Mouse (Mus musculus) liver, embryonic 12.5 days (tissue): ENCODE data around the gene B4galnt3. TPM values are rescaled to one million over a fixed set of nuclear protein-coding genes. Genes with fewer than 3 reads are reported as not detected.
A peak's percentile ranks its signal among the peaks of the same experiment; 100 is the strongest.

ENCODE experiments used
- ATAC-seq: fragments of 200-750 bp; cut with Nextera tagmentation; 2 replicates; pipeline ENCODE4 v1.8.0; 2017; ENCODE audit warnings: moderate number of reproducible peaks, mild to moderate bottlenecking, moderate library complexity
- H3K27ac ChIP-seq: fragments of 300-500 bp; sonication (generic); 2 replicates; pipeline ENCODE4 v1.5.1; 2016; ENCODE audit warnings: mild to moderate bottlenecking
- H3K27me3 ChIP-seq: fragments of 300-500 bp; sonication (generic); replicated peaks from 2 replicates; pipeline ENCODE4 v1.6.1; 2016; ENCODE audit warnings: mild to moderate bottlenecking, moderate library complexity
- H3K36me3 ChIP-seq: fragments of 300-500 bp; sonication (generic); 2 replicates; pipeline ENCODE4 v1.6.1; 2016; ENCODE audit warnings: mild to moderate bottlenecking, moderate library complexity
- H3K4me1 ChIP-seq: fragments of 300-500 bp; sonication (generic); 2 replicates; pipeline ENCODE4 v1.6.1; 2016
- H3K4me2 ChIP-seq: fragments of 300-500 bp; sonication (generic); 2 replicates; pipeline ENCODE4 v1.6.1; 2016; ENCODE audit warnings: mild to moderate bottlenecking, moderate library complexity
- H3K4me3 ChIP-seq: fragments of 300-500 bp; sonication (generic); 2 replicates; pipeline ENCODE4 v1.5.1; 2016; ENCODE audit warnings: mild to moderate bottlenecking, moderate library complexity
- H3K9ac ChIP-seq: fragments of 300-500 bp; sonication (generic); 2 replicates; pipeline ENCODE4 v1.6.1; 2016; ENCODE audit warnings: mild to moderate bottlenecking, moderate library complexity
- H3K9me3 ChIP-seq: fragments of 300-500 bp; sonication (generic); replicated peaks from 2 replicates; pipeline ENCODE4 v1.6.1; 2016; ENCODE audit warnings: mild to moderate bottlenecking, moderate library complexity
- whole genome bisulfite sequencing: fragments of 180-500 bp; shearing (Covaris S2); methylation state at CpG from one replicate; pipeline ENCODE4 v1.1.7; 2016; ENCODE audit not compliant: insufficient replicate concordance; 5-methylcytosine and 5-hydroxymethylcytosine counted together
- polyA plus RNA-seq: library from polyadenylated mRNA; unstranded; fragments of >200 nt; fragmentation: Nextera tagmentation; extraction: Ambion mirVana; gene quantifications from 2 replicates; pipeline ENCODE4 v1.2.1, GENCODE M21; 2016

B4galnt3 gene
- polyA plus RNA-seq, 1 experiment from 2014 or later: 0.25 TPM

DNA sequence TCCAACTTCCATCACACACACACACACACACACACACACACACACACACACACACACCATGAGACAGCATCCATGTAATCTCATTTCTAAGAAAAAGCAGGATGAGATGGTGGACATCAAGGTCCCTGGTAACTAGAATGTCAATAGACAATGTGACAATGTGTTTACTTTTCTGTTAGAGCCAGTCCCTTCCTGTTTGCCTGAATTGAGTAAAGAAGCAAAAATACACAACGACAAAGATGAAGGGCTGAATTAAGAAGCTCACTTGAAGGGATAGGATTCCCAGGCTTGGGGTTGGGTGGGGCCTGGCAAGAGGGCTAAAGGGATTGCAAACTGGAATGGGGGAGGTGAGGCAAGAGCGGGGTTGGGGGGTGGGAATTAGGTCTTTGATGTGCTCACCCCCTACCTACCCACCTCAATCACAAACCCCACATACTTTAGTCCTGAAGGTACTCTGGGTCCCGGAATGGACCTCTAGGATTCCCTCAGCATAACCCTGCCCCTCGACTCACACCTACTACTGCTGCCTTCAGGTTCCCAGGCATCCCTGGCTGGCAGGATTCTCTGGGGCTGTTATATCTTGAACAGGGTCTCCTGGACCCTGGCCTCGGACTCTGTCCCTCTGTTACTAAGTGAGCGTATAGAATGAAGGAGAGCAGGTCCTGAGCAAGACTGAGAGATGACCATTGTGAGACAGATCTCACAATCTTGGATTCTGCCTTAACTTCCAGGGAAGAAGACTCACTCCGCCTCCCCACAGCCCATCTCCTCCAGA lies 102.8 kb downstream of the B4galnt3 start:
- WGBS: 64% methylated on average over 7 of the region's 7 CpGs
- Histone ChIP-seq H3K9me3 (no peaks in the 10 kb centered on the region), H3K4me2 (peak overlapping the region; percentile 21; the same call in 1 of the 2 replicates), H3K4me1 (peaks cover 75% of the 10 kb centered on the region), H3K9ac (no peak overlapping the region; the same call in 1 of the 2 replicates), H3K4me3 (no peak overlapping the region), H3K36me3 (no peaks in the 10 kb centered on the region), H3K27ac (peak overlapping the region; percentile 65), H3K27me3 (peaks cover 24% of the 10 kb centered on the region; the same call in 1 of the 2 replicates)
- no peak for ATAC-seq

DNA sequence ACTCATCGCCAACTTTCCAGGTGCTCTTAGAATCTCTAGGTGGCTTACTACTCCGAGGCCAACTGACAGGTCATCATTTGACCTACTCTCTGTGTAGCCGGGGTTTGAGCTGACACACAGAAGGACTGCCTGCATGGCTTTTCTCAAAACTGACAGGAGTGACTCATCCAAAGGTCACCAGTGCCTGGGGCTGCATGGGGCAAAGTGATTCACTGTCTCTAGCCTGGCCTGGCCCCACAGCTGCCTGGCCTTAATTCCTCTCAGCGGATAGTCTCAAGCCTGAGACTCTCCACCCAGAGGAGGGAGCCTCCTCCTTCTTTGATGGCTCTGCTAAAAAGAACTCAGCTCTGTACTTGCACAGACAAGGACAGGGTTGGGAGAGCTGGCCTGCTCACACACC lies 103.4 kb downstream of the B4galnt3 start:
- no peak overlapping the region for H3K9ac ChIP-seq
- H3K36me3 ChIP-seq: no peaks in the 10 kb centered on the region
- H3K4me1 ChIP-seq: peaks cover 82% of the 10 kb centered on the region
- 66% methylated on average over 4 of the region's 4 CpGs for WGBS
- peak overlapping the region; percentile 65 for H3K27ac ChIP-seq
- no peaks in the 10 kb centered on the region for H3K9me3 ChIP-seq
- H3K4me3 ChIP-seq: no peak overlapping the region
- no peak for ATAC-seq
- no peak overlapping the region for H3K4me2 ChIP-seq
- peaks cover 24% of the 10 kb centered on the region; the same call in 1 of the 2 replicates for H3K27me3 ChIP-seq

DNA sequence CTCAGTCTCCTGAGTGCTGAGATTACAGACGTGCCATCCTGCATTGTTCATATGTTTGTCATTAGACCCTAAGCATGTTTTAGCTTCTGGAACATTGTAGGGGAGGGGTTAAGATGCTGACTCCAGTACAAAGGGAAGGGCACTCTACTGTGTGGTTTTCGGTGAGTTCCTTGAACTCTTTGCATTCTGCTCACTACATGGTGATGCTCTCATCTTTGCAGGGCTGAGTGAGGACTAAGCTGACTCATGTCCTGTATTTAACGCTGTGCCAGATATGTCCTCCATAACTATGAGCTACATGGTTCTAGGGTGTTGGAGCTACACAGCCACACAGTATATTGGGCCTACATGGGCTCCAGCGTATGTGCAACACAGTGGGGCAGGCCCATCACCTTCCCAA lies 104.0 kb downstream of the B4galnt3 start:
- peaks cover 87% of the 10 kb centered on the region for H3K4me1 ChIP-seq
- 80% methylated on average over 4 of the region's 4 CpGs for WGBS

DNA sequence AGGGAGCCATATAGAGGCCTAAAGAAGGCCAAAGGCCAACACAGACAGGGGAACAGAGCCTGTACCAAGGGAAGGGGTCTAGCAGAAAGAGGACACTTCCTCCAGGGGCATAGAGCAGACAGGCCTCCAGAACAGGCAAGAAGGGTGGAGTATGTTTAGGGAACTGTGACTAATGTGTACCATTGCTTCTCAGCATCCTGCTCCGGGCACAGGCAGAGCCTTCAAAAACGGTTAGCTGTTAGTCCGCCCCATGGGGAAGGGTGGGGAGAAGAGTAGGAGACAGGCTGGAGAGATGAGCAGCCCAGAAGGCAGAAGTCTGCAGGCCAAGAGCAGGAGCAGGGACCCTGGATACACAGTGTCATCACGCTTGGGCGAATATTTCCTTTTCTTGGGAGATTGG lies 105.1 kb downstream of the B4galnt3 start:
- H3K36me3 ChIP-seq: no peaks in the 10 kb centered on the region
- no peaks in the 10 kb centered on the region for H3K9me3 ChIP-seq
- WGBS: 69% methylated on average over 5 of the region's 5 CpGs
- H3K9ac ChIP-seq: no peak overlapping the region
- no peak overlapping the region for H3K4me2 ChIP-seq
- H3K4me3 ChIP-seq: no peak overlapping the region
- ATAC-seq: no peak
- peaks cover 19% of the 10 kb centered on the region; the same call in 1 of the 2 replicates for H3K27me3 ChIP-seq
- H3K4me1 ChIP-seq: peaks cover 86% of the 10 kb centered on the region
- H3K27ac ChIP-seq: no peak overlapping the region

More for the DNA sequence above, 104.0 kb downstream of the B4galnt3 start:
- peak overlapping the region; percentile 65; the same call in 1 of the 2 replicates for H3K27ac ChIP-seq
- peaks cover 24% of the 10 kb centered on the region; the same call in 1 of the 2 replicates for H3K27me3 ChIP-seq
- H3K9me3 ChIP-seq: no peaks in the 10 kb centered on the region
- H3K9ac ChIP-seq: no peak overlapping the region
- no peak overlapping the region for H3K4me2 ChIP-seq
- H3K4me3 ChIP-seq: no peak overlapping the region
- no peak for ATAC-seq
- H3K36me3 ChIP-seq: no peaks in the 10 kb centered on the region

GRCm38 (mm10) chr6:120188376-120189235 lies 105.8 kb downstream of the B4galnt3 start:
- peak overlapping the region; percentile 38 for H3K4me3 ChIP-seq
- H3K27ac ChIP-seq: peak overlapping the region; percentile 57
- WGBS: 24% methylated on average over 24 of the region's 24 CpGs
- H3K36me3 ChIP-seq: no peaks in the 10 kb centered on the region
- H3K9ac ChIP-seq: peak overlapping the region; percentile 57
- H3K4me2 ChIP-seq: peak overlapping the region; percentile 67
- peaks cover 19% of the 10 kb centered on the region; the same call in 1 of the 2 replicates for H3K27me3 ChIP-seq
- peaks cover 79% of the 10 kb centered on the region for H3K4me1 ChIP-seq
- peak; percentile 43 for ATAC-seq
- no peaks in the 10 kb centered on the region for H3K9me3 ChIP-seq

- ATAC-seq: no peak
- peaks cover 19% of the 10 kb centered on the region; the same call in 1 of the 2 replicates for H3K27me3 ChIP-seq
- no peaks in the 10 kb centered on the region for H3K9me3 ChIP-seq
- H3K4me1 ChIP-seq: peaks cover 70% of the 10 kb centered on the region
- peak overlapping the region; percentile 57; the same call in 1 of the 2 replicates for H3K27ac ChIP-seq
- no peaks in the 10 kb centered on the region for H3K36me3 ChIP-seq
- peak overlapping the region; percentile 38 for H3K4me3 ChIP-seq
- 6% methylated on average over 18 of the region's 18 CpGs for WGBS
- peak overlapping the region; percentile 67 for H3K4me2 ChIP-seq
- peak overlapping the region; percentile 57 for H3K9ac ChIP-seq
These were observed 106.7 kb downstream of the B4galnt3 start for GRCm38 (mm10) chr6:120187587-120188176.

DNA sequence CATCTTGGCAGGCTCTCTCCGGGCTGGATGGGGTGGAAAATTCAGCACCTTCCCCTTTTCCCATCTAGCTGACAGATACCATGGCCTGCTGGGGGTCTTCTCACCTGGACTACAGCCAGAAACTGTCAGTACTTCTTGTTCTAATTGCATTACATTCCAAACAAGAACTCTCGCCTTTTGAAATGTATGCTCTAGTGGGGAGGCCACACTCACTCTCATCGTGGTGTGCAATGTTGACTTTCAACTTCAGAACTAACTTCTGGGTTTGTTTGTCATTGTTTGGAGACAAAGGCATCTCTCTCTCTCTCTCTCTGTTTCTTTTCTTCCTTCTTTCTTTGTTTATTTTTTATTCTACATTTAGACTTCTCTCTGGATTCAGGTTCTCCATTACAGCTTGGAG lies 107.8 kb downstream of the B4galnt3 start:
- Histone ChIP-seq H3K4me3 (no peak overlapping the region), H3K9ac (no peak overlapping the region), H3K27me3 (peaks cover 19% of the 10 kb centered on the region; the same call in 1 of the 2 replicates), H3K4me1 (peaks cover 59% of the 10 kb centered on the region), H3K27ac (no peak overlapping the region), H3K36me3 (no peaks in the 10 kb centered on the region), H3K9me3 (no peaks in the 10 kb centered on the region), H3K4me2 (no peak overlapping the region)
- no peak for ATAC-seq
- 62% methylated on average over 3 of the region's 3 CpGs for WGBS

GRCm38 (mm10) chr6:120185756-120186155 lies 108.6 kb downstream of the B4galnt3 start:
- no peak overlapping the region for H3K4me3 ChIP-seq
- H3K4me2 ChIP-seq: no peak overlapping the region
- no peaks in the 10 kb centered on the region for H3K9me3 ChIP-seq
- H3K27me3 ChIP-seq: peaks cover 19% of the 10 kb centered on the region; the same call in 1 of the 2 replicates
- no peak overlapping the region for H3K9ac ChIP-seq
- ATAC-seq: no peak
- no peak overlapping the region for H3K27ac ChIP-seq
- 60% methylated on average over 7 of the region's 7 CpGs for WGBS
- peaks cover 51% of the 10 kb centered on the region for H3K4me1 ChIP-seq
- no peaks in the 10 kb centered on the region for H3K36me3 ChIP-seq

- peaks cover 52% of the 10 kb centered on the region for H3K4me1 ChIP-seq
- H3K27me3 ChIP-seq: peaks cover 19% of the 10 kb centered on the region; the same call in 1 of the 2 replicates
- H3K27ac ChIP-seq: no peak overlapping the region
- ATAC-seq: no peak
- no peaks in the 10 kb centered on the region for H3K36me3 ChIP-seq
- no peak overlapping the region for H3K4me3 ChIP-seq
- H3K9me3 ChIP-seq: no peaks in the 10 kb centered on the region
- no peak overlapping the region for H3K9ac ChIP-seq
- whole genome bisulfite sequencing: 74% methylated on average over 12 of the region's 12 CpGs
- H3K4me2 ChIP-seq: no peak overlapping the region
These were observed 109.2 kb downstream of the B4galnt3 start for GRCm38 (mm10) chr6:120185012-120185730.

DNA sequence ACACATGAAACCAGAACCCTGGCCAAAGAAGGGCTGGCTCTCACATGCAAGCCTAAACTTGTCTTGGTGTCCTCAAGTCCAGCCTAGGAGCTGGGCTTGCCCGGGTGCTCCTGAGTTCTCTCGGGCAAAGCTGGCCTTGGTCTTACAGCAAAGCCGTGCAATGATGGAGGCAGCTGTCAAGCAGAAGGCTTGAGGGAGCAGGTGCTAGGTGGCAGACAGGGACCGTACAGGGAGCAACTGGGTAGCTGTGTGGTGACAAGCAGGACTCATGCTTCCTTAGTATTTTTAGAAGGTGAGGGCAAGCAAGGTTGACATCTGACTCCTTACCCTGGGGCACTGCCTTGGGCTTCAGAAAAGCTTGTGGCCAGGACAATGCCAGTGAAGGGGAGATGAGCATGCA lies 110.6 kb downstream of the B4galnt3 start:
- Histone ChIP-seq H3K4me3 (no peak overlapping the region), H3K27ac (no peak overlapping the region; the same call in 1 of the 2 replicates), H3K9me3 (no peaks in the 10 kb centered on the region), H3K4me2 (no peak overlapping the region), H3K9ac (no peak overlapping the region), H3K36me3 (no peaks in the 10 kb centered on the region), H3K27me3 (peaks cover 11% of the 10 kb centered on the region; the same call in 1 of the 2 replicates), H3K4me1 (peaks cover 57% of the 10 kb centered on the region)
- ATAC-seq: no peak
- 85% methylated on average over 4 of the region's 4 CpGs for WGBS

DNA sequence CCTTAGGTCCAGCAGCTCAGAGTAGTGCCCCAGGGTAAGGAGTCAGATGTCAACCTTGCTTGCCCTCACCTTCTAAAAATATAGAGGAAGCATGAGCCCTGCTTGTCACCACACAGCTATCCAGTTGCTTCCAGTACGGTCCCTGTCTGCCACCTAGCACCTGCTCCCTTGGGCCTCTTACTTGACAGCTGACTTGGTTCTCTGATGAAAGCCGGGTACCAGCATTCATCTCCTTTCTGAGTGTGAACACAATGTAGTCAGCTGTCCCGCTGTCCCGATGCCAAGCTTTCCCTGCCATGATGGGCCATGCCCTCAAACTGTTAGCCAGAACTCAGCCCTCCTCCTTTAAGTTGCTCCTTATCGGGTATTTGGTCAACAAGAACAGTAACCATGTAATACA lies 112.2 kb downstream of the B4galnt3 start:
- no peak overlapping the region for H3K4me2 ChIP-seq
- no peak for ATAC-seq
- H3K36me3 ChIP-seq: no peaks in the 10 kb centered on the region
- H3K9me3 ChIP-seq: no peaks in the 10 kb centered on the region
- H3K27me3 ChIP-seq: no peaks in the 10 kb centered on the region; the same call in 1 of the 2 replicates
- no peak overlapping the region for H3K9ac ChIP-seq
- peaks cover 55% of the 10 kb centered on the region for H3K4me1 ChIP-seq
- H3K4me3 ChIP-seq: no peak overlapping the region
- H3K27ac ChIP-seq: no peak overlapping the region
- WGBS: 86% methylated on average over 5 of the region's 5 CpGs
